Mouse (Mus musculus) bone marrow, adult 2 months (tissue): Measurements from ENCODE around the gene Hsd11b1.

Source experiments
- CTCF ChIP-seq: fragments of 200-500 bp; IDR thresholded peaks from 2 replicates; pipeline ENCODE4 v1.5.1; 2011; ENCODE audit warnings: low read length, control low read depth; ENCODE audit not compliant: control insufficient read depth, insufficient read depth
- POLR2A ChIP-seq: fragments of 200-500 bp; IDR thresholded peaks from 2 replicates; pipeline ENCODE4 v1.6.1; 2011; ENCODE audit warnings: low read depth, mild to moderate bottlenecking, control low read depth, low read length, borderline replicate concordance; ENCODE audit not compliant: control insufficient read depth

GRCm38 (mm10) chr1:193242238-193242637, 21.6 kb downstream of the Hsd11b1 start:
- TF ChIP-seq POLR2A, result no peak
- no peak for TF ChIP-seq CTCF
